Mouse (Mus musculus) left cerebral cortex, postnatal 36 days (tissue): ENCODE results near the gene Gm33543. TPM values are rescaled to one million over a fixed set of nuclear protein-coding genes. Genes with fewer than 3 reads are reported as not detected.

Source experiments
- DNase-seq, 2 experiments: peaks; one replicate each; pipeline ENCODE4 v3.0.0; 2021 to 2022; ENCODE audit warnings: low spot score in 2 of 2, mixed read lengths in 1 of 2
- intact Hi-C: fragments of 180-260 bp; cut with DNase I; formaldehyde crosslinking; loops from one replicate; pipeline ENCODE4 v1.15.1; 2025
- total RNA-seq, 2 experiments: library from RNA; stranded (reverse); gene quantifications; 2 replicates each; pipeline ENCODE4 v1.2.3; 2021

The Gm33543 gene
- total RNA-seq, 2 experiments from 2014 or later: 0.36 TPM; not detected in 1

- intact Hi-C loops: no loop called here
- no peak for DNase-seq
These were observed 2.9 kb downstream of the Gm33543 start for GRCm38 (mm10) chr10:95839803-95840202.

- intact Hi-C loops: no loop called here
- no peak for DNase-seq
These were observed 3.7 kb downstream of the Gm33543 start for GRCm38 (mm10) chr10:95839036-95839435.

GRCm38 (mm10) chr10:95836530-95837264 is 6.0 kb downstream of the Gm33543 start:
- no peak for DNase-seq
- intact Hi-C loops: no loop called here

- intact Hi-C loops: no loop called here
- DNase-seq: no peak
These were observed 11.8 kb downstream of the Gm33543 start for GRCm38 (mm10) chr10:95830891-95831290.

GRCm38 (mm10) chr10:95829471-95829870 is 13.3 kb downstream of the Gm33543 start:
- intact Hi-C loops: no loop called here

GRCm38 (mm10) chr10:95828374-95828773 is 14.4 kb downstream of the Gm33543 start:
- intact Hi-C loops: no loop called here
- no peak for DNase-seq

More at GRCm38 (mm10) chr10:95829471-95829870, 13.3 kb downstream of the Gm33543 start:
- DNase-seq: no peak

- intact Hi-C loops: no loop called here
- DNase-seq: no peak
These were observed 17.1 kb downstream of the Gm33543 start for GRCm38 (mm10) chr10:95825651-95826050.

- intact Hi-C loops: no loop called here
- no peak for DNase-seq
These were observed 24.2 kb downstream of the Gm33543 start for GRCm38 (mm10) chr10:95818506-95818905.

- intact Hi-C loops: no loop called here
- no peak for DNase-seq
These were observed 25.1 kb downstream of the Gm33543 start for GRCm38 (mm10) chr10:95817419-95818161.

- intact Hi-C loops: no loop called here
- no peak for DNase-seq
These were observed 28.4 kb downstream of the Gm33543 start for GRCm38 (mm10) chr10:95814351-95814750.

- intact Hi-C loops: no loop called here
- no peak for DNase-seq
These were observed 30.9 kb downstream of the Gm33543 start for GRCm38 (mm10) chr10:95811869-95812268.

GRCm38 (mm10) chr10:95801443-95801811 is 41.3 kb downstream of the Gm33543 start:
- intact Hi-C loops: no loop called here
- DNase-seq: no peak

- intact Hi-C loops: no loop called here
- DNase-seq: no peak
These were observed 41.9 kb downstream of the Gm33543 start for GRCm38 (mm10) chr10:95800693-95801442.

- intact Hi-C loops: no loop called here
- DNase-seq: no peak
These were observed 44.9 kb downstream of the Gm33543 start for GRCm38 (mm10) chr10:95797645-95798395.

- DNase-seq: no peak
- intact Hi-C loops: no loop called here
These were observed 47.2 kb downstream of the Gm33543 start for GRCm38 (mm10) chr10:95795500-95795899.

- no peak for DNase-seq
These were observed 48.0 kb downstream of the Gm33543 start for GRCm38 (mm10) chr10:95794706-95795105.

GRCm38 (mm10) chr10:95791427-95791804 is 51.3 kb downstream of the Gm33543 start:
- intact Hi-C loops: no loop called here

More at GRCm38 (mm10) chr10:95794706-95795105, 48.0 kb downstream of the Gm33543 start:
- intact Hi-C loops: no loop called here

GRCm38 (mm10) chr10:95790771-95791426 is 51.8 kb downstream of the Gm33543 start:
- peak in 1 of 2 experiments; percentile 15 for DNase-seq
- intact Hi-C loops: no loop called here

More at GRCm38 (mm10) chr10:95791427-95791804, 51.3 kb downstream of the Gm33543 start:
- no peak for DNase-seq

- peak; percentile 11 to 26 for DNase-seq
- intact Hi-C loops: no loop called here
These were observed 55.6 kb downstream of the Gm33543 start for GRCm38 (mm10) chr10:95787176-95787575.
